Mouse (Mus musculus) ES-E14 (cell line): ENCODE data around the gene AC124502.3. TPM values are rescaled to one million over a fixed set of nuclear protein-coding genes. Genes with fewer than 3 reads are reported as not detected.

Source experiments
- DNase-seq: peaks from one replicate; pipeline ENCODE4 v3.0.0-alpha.2; 2013; ENCODE audit warnings: low read depth, low spot score
- H3K27ac ChIP-seq: 2 replicates; pipeline ENCODE4 v1.5.1; 2012; ENCODE audit warnings: low read depth, mild to moderate bottlenecking, low read length, moderate library complexity, mixed read lengths; ENCODE audit not compliant: poor library complexity, insufficient read depth, severe bottlenecking
- H3K36me3 ChIP-seq: 2 replicates; pipeline ENCODE4 v1.6.1; 2012; ENCODE audit warnings: mild to moderate bottlenecking, low read length, moderate library complexity, mixed read lengths; ENCODE audit not compliant: control insufficient read depth, poor library complexity, insufficient read depth, severe bottlenecking
- H3K4me1 ChIP-seq, 2 experiments: fragments of 150-350 bp in 1 of 2; sonication (generic) in 1 of 2; 2 replicates each; pipeline ENCODE4 v1.6.1; 2012; ENCODE audit warnings: low read length in 2 of 2, mild to moderate bottlenecking in 1 of 2, mixed read lengths in 1 of 2; ENCODE audit not compliant: control insufficient read depth in 2 of 2, insufficient read depth in 2 of 2, poor library complexity in 1 of 2
- H3K4me3 ChIP-seq, 2 experiments: fragments of 150-350 bp in 1 of 2; sonication (generic) in 1 of 2; 2 replicates each; pipeline ENCODE4 v1.5.1; 2012; ENCODE audit warnings: low read length in 2 of 2, low read depth in 1 of 2, mild to moderate bottlenecking in 1 of 2, mixed read lengths in 1 of 2; ENCODE audit not compliant: insufficient read depth in 1 of 2, poor library complexity in 1 of 2, severe bottlenecking in 1 of 2
- H3K9ac ChIP-seq: 2 replicates; pipeline ENCODE4 v1.6.1; 2012; ENCODE audit warnings: low read depth, mild to moderate bottlenecking, low read length, mixed read lengths; ENCODE audit not compliant: poor library complexity, insufficient read depth, severe bottlenecking
- H3K9me3 ChIP-seq: fragments of 150-350 bp; sonication (generic); 2 replicates; pipeline ENCODE4 v1.6.1; 2012; ENCODE audit warnings: low read depth, mild to moderate bottlenecking, low read length; ENCODE audit not compliant: control insufficient read depth, insufficient read depth
- CHD2 ChIP-seq: IDR thresholded peaks from 2 replicates; pipeline ENCODE4 v1.6.1; 2014; ENCODE audit warnings: mild to moderate bottlenecking, low read depth, low read length, inconsistent platforms
- HCFC1 ChIP-seq: IDR thresholded peaks from 2 replicates; pipeline ENCODE4 v1.6.1; 2012; ENCODE audit warnings: low read length, inconsistent platforms, borderline replicate concordance; ENCODE audit not compliant: insufficient read depth
- MAFK ChIP-seq: IDR thresholded peaks from 2 replicates; pipeline ENCODE4 v1.6.1; 2014; ENCODE audit warnings: mild to moderate bottlenecking, low read depth, low read length, inconsistent platforms; ENCODE audit not compliant: insufficient read depth
- ZC3H11A ChIP-seq: IDR thresholded peaks from 2 replicates; pipeline ENCODE4 v1.6.1; 2012; ENCODE audit warnings: low read depth, mild to moderate bottlenecking, inconsistent platforms, low read length, borderline replicate concordance
- ZNF384 ChIP-seq: IDR thresholded peaks from 2 replicates; pipeline ENCODE4 v1.6.1; 2012; ENCODE audit warnings: low read depth, low read length, inconsistent platforms
- in situ Hi-C, 2 experiments: fragments of 600-800 bp; cut with MboI; formaldehyde crosslinking; loops; one replicate each; pipeline ENCODE4 v1.15.1; 2025; ENCODE audit warnings: low sequenced_read_pairs in 2 of 2, inconsistent platforms in 1 of 2; ENCODE audit not compliant: unreplicated experiment in 2 of 2
- total RNA-seq: library from RNA; depleted of rRNA; stranded (reverse); fragments of 300-350 nt; gene quantifications from 2 replicates; pipeline ENCODE4 v1.2.3, GENCODE M21; 2012

AC124502.3 gene
- total RNA-seq, 1 experiment: 3.2 TPM

GRCm38 (mm10) chr19:5094243-5094632 is 55.5 kb downstream of the AC124502.3 start:
- peaks cover 12% of the 10 kb centered on the region for H3K36me3 ChIP-seq
- TF ChIP-seq ZC3H11A (no peak), ZNF384 (no peak), MAFK (no peak), CHD2 (no peak)
- H3K4me3 ChIP-seq: no peak overlapping the region
- H3K9ac ChIP-seq: no peak overlapping the region
- peaks cover 0 to 17% of the 10 kb centered on the region in 2 experiments; a peak in 1 of 4 replicates for H3K4me1 ChIP-seq
- no peak overlapping the region for H3K27ac ChIP-seq
- peak; percentile 95 for DNase-seq
- no peaks in the 10 kb centered on the region for H3K9me3 ChIP-seq
- in situ Hi-C loops: no loop called here

- Histone ChIP-seq H3K9ac (no peak overlapping the region), H3K4me1 (peaks cover 0 to 18% of the 10 kb centered on the region in 2 experiments; a peak in 1 of 4 replicates), H3K4me3 (no peak overlapping the region), H3K36me3 (peaks cover 15% of the 10 kb centered on the region), H3K27ac (no peak overlapping the region), H3K9me3 (no peaks in the 10 kb centered on the region)
- TF ChIP-seq CHD2: no peak
- TF ChIP-seq ZNF384: no peak
- TF ChIP-seq MAFK: no peak
- no peak for TF ChIP-seq HCFC1
- TF ChIP-seq ZC3H11A: no peak
- no peak for DNase-seq
- in situ Hi-C loops: no loop called here
Measured at GRCm38 (mm10) chr19:5094746-5095417, 56.2 kb downstream of the AC124502.3 start.

- no peak overlapping the region for H3K4me3 ChIP-seq
- in situ Hi-C loops: no loop called here
- no peaks in the 10 kb centered on the region for H3K9me3 ChIP-seq
- peaks cover 0 to 18% of the 10 kb centered on the region in 2 experiments; a peak in 1 of 4 replicates for H3K4me1 ChIP-seq
- no peak overlapping the region for H3K27ac ChIP-seq
- no peak overlapping the region for H3K9ac ChIP-seq
- DNase-seq: no peak
- TF ChIP-seq ZC3H11A (no peak), HCFC1 (no peak), MAFK (no peak), CHD2 (no peak), ZNF384 (no peak)
- peaks cover 24% of the 10 kb centered on the region for H3K36me3 ChIP-seq
Measured at GRCm38 (mm10) chr19:5095887-5096474, 57.3 kb downstream of the AC124502.3 start.

- no peak overlapping the region for H3K27ac ChIP-seq
- DNase-seq: no peak
- H3K4me3 ChIP-seq: peak overlapping the region; percentile 64 to 72; a peak in 3 of 4 replicates
- H3K36me3 ChIP-seq: peaks cover 24% of the 10 kb centered on the region
- in situ Hi-C loops: no loop called here
- TF ChIP-seq HCFC1: no peak
- TF ChIP-seq ZC3H11A: no peak
- no peak for TF ChIP-seq CHD2
- no peak for TF ChIP-seq ZNF384
- TF ChIP-seq MAFK: no peak
- peaks cover 0 to 20% of the 10 kb centered on the region in 2 experiments; a peak in 1 of 4 replicates for H3K4me1 ChIP-seq
- H3K9me3 ChIP-seq: no peaks in the 10 kb centered on the region
- H3K9ac ChIP-seq: peak overlapping the region; percentile 74
Measured at GRCm38 (mm10) chr19:5097521-5098362, 59.1 kb downstream of the AC124502.3 start.
